Mouse (Mus musculus) forelimb bud, embryonic 11.5 days (tissue): ENCODE results near the gene Wars2.

ENCODE experiments used
- DNase-seq: peaks from one replicate; pipeline ENCODE4 v3.0.0-alpha.2; 2012; ENCODE audit warnings: low read depth, low spot score

Gene Wars2

DNA sequence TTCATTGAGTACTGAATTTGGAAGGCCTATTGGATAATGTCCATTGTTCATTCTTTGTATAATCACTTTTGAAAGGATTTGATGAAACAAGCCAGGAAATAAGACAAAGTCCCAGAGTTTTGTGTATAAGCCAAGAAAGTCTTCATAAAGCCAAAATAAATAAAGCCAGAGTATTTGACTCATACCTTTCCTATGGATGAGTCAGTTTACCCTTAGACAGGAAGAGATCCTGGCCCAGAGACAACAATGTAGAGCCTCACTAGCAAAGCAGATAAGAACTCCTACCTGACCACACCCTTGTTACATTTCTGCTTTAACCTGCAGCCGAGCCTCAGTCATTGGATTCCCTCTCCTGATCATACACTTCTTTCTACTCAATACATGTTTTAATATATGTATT, 47.2 kb downstream of the Wars2 start:
- no peak for DNase-seq

- no peak for DNase-seq
Observed at GRCm38 (mm10) chr3:99193576-99193975, 52.7 kb downstream of the Wars2 start.

- DNase-seq: no peak
Observed at GRCm38 (mm10) chr3:99203331-99203730, 62.5 kb downstream of the Wars2 start.

- no peak for DNase-seq
Observed at GRCm38 (mm10) chr3:99208416-99208815, 67.5 kb downstream of the Wars2 start.

DNA sequence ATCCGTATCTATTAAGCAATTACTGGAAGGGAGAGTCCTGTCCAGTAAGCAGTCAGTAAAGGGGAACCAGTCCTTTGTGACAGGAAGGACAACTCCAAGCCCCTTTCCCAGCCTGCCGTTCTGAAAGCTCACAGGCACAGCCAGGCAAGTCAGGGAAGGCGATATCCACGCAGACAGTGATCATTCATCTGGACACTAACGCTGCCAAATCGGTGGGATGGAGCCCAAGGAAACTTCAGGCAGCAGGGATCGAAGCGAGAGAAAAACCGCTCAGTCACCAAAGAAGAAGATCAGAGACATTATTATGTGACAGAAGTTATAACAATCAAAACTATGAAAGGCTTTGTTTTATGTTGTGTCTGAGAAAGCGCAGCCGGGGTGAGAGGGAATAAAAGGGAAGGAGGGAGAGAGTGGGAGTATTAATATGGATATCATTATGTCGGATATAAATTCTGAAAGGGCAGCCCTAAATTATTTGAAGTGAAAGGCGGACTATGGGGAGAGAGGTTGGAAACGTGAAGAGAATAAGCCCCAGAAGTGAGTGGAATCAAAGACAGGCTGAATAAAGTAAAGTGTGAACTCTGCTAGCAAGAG, 70.3 kb downstream of the Wars2 start:
- no peak for DNase-seq

DNA sequence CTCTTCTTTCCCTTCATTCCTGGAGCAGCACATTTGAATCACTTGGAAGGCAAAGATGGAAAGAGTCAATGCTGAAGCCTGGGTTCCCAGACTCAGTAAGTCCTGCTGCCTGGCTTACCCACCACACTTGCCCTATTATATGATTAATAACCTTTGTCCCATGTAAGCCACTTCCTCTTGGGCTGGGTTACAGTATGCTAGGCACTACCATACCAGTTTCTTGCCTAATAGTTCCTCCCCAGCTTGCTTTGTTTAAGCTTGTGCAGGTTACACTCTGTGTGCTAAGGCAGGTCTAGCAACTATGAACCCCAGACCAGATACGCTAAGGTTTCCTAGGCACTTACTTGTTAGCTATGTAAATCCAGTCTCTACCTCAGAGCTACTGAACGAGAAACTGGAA, 86.9 kb downstream of the Wars2 start:
- no peak for DNase-seq

DNA sequence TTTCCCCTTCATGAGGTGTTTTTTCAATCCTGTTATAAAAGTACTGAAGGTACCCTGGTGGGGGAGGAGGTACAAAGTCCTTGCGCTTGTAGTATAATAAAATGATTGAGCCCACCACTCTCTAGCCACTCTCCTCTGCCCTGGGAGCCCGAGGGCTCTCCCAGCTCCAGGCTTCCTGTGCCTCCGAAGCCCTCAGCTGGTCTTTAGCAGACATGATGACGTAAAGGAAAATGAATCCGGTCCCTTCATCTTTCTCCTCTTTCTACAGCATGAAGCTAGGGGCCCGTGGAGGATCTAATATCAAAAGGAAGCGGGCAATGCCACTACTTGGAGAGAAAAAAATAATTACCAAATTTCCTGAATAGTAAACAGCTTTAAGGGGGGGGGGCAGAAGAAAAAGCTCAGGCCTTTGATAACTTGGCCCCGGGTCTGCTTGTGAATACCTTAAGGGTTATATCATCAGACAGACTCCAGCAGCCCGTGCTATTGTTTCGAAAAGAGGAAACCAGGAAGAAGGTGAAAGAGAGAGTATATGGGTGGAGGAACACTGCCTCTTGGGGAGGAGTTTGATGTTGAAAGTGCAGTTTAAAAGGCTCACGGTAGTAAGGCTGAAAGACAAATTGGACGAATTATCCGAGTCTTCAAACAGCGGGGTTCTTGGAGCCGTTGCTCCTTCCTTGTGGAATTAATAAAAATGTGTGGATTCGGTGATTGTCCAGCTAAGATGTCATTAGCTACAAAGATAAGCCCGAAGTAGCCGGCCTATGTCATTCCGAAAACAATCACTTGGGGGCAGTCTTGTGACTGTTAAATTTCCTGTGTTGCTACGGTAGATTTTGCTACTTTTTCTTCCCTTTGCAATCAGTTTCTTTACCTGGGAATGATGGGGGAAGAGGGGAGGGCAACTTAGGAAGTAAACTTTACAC, 92.8 kb downstream of the Wars2 start:
- peak; percentile 81 for DNase-seq

DNA sequence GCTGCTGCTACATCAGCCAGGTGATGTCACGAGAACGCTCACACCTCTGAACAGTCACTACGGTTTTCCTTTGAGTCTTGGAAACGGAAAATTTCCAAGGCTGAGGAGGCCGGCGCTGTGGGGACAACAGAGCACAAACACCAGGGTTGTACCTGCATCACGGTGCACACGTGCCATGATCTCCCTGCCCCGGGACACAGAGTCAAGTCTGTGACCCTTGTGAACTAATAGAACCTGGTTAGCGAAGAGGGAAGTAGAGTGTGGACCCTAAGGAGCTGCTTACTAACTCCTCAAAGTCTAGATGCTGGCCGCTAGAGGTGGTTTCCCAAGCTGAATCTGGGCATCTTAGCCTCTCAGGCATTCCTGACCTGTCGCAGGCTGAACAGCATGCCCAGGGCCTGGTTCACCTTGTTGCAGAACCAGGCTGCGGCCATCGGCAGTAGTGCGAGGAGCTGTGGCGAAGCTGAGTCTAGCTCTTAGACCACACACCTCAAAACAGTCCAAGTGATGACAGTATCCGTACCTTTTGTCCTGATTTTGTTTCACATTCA, 93.5 kb downstream of the Wars2 start:
- DNase-seq: no peak

DNA sequence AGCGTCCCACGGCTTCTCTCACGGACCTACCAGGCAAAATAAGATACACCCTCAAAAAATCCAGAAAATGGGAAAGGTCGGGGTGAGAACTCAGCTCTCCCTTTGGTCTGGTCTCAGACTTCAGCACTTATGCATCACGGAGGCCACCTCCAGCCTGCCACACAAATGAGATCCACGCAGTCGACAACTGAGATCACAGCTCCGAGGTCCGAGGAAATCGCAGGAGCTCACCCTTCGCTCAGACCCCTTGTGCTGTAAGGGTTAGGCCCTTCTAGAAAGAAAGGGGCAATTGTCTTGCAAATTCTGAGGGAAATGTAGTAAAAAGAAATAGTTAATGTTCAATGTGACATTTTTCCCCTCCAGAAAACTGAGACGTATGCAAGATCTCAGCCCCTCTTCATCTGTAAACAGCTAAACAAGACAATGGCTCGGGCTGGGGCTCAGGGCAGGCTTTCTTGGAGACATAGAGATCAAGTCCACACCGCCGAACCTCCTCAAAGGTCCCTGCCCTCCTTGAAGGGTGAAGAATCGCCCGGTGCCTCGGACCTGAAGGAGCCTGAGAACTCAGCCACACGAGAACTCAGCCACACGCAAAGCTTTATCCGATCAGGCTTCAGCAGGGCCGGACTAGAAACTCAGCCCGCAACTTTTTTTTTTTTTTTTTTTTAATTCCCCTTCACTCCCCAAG, 94.4 kb downstream of the Wars2 start:
- DNase-seq: no peak

- DNase-seq: no peak
Observed at GRCm38 (mm10) chr3:99235804-99236755, 95.2 kb downstream of the Wars2 start.

DNA sequence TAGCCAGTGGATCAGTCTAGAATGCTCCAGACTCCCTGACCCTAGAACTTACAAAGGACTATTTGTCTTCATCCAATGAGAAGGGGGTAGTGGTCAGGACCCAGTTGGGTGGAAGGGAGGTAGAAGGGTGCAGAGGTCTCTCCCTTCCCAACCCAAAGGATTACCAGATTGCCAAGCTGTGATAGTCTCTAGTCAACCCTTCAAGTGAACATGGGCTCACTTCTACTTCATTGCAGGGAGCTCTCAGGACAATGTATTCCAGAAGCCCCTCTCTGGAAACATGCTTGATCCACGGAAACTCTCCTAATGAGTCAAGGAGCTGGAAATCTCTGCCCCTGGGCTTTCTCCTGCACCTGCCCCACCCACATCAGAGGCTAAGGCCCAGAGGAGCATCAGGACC, 97.8 kb downstream of the Wars2 start:
- DNase-seq: no peak

DNA sequence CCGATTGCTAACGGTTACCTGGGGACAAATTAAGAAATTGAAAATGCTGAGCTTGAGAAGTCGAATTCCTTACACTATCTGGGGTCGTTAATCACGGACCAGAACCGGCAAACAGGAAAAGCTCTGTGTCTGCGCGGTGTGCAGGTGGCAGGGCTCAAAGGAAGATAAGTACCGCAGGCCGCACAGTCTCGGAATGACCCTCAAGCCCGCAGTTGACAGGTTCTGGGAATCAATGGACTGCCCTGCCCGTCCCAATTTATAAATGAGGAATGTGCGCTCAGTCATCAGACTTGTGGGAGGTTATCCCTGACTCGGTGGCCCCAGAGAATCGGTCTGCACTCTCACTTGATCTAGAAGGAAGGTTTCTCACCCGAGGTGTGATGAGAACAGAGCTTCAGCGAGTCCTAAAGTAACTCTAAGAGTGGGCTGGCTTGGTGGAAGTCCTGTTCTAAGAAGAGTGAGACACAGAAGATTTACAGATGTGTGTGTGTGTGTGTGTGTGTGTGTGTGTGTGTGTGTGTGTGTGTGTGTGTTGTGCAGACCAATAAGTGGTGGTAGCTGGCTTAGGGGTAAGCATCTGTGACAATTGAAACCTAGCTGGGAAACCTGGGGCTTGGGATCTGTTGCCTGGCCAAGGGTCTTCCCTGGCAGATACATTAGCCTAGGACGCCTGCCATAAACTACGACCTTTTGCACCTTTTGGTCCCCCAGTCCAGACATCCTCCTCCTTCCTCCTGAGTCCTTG, 98.6 kb downstream of the Wars2 start:
- DNase-seq: no peak

DNA sequence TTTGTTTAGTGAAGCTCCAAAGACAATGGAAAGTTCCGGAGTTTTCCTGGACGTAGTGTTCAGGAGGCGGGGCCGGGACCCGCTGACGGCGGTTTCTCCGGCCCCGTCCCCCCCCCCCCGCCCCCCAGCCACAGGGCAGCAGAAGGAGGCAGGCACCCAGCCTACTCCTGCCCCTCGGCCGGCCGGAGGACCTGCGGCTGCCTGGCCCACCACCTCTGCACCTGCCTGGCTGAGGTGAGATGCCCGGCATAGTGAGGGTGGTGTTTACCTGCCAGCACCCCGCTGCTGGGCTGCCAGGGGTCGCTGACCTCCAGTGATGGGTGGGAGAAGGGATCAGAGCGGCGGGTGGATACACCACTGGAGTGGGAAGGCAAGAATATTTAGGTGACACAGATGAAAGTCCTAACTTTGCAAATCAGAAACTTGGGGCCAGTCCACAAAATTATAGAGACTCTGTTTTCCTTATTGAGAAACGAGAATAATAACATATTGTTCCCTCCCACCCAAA, 99.4 kb downstream of the Wars2 start, which contains the start of gene Tbx15:
Gene Tbx15, plus strand, starts transcription at position 169 of the 508 bp plus-strand sequence.
- no peak for DNase-seq

- DNase-seq: no peak
Observed at GRCm38 (mm10) chr3:99240811-99241738, 100.2 kb downstream of the Wars2 start.

DNA sequence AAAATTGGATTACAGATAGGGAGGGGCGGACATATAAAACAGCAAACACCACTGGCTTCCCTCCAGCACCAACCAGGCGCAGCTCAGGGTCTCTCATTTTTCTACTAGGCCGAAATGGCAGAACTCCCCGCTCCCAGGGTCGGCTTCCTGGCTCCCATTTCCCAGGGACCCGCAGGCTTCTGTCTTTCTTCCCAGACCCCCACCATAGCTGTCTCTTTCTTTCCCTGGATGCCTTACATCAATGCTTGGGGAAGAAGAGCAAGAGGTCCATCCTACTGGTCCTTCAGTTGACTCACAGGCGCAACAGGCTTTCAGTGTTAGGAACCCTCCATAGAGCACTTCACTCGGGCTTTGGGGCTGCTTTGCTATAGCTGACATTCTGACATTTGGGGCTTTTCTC, 101.6 kb downstream of the Wars2 start:
- no peak for DNase-seq

DNA sequence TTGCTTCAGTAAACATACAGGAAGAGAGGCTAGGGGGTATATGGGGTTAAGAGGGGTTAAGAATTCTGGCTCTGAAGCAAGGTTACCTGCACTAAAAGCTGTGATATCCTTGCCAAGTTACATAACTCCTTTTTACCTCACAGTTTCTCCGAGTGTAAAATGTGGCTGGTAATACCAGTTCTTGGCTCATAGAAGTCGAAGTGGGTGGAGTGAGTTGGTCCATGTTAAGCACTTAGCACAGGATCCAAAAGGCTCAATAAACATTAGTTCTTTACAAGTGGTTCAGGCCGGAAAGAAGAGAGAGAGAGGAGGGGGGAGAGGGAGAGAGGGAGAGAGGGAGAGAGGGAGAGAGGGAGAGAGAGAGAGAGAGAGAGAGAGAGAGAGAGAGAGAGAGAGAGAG, 104.5 kb downstream of the Wars2 start:
- no peak for DNase-seq

DNA sequence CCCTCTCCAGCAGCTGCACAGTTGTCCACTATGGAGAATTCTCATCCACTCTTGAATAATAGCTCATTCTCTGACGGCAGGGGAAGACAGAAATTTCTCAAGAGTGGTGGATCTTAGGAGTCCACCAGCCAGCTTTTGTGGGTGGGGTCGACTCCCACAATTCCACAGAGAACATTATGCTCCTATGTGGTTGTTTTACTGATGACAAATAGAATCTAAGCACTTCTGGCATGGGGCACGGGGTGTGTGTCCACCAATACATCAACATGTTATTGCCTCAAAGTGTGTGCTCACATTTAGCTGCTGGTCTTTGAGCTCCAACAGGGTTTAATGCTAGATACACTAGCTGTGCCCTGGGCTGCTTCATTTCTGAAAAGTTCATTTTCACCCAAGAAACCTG, 105.8 kb downstream of the Wars2 start:
- no peak for DNase-seq

GRCm38 (mm10) chr3:99247586-99247985, 106.7 kb downstream of the Wars2 start:
- DNase-seq: no peak
